In genomic region chr11:67667531-67668332, GRCm38 (mm10) we compare ENCODE assay signal across 8 mouse cellular contexts. TPM values are rescaled to one million over a fixed set of nuclear protein-coding genes. Genes with fewer than 3 reads are reported as not detected.
A peak's percentile ranks its signal among the peaks of the same experiment; 100 is the strongest.
DNase-seq lines count a peak whose midpoint lies in the region; ATAC-seq lines count a peak whose summit lies in the region.
"Had no signal": no experiment of that assay in that cellular context is flagged by ENCODE, and none has a peak within 500 bp of the region (broad histone marks: within the 10 kb centered on the region; RNA-seq: fewer than 3 reads in every experiment).

No protein-coding gene starts in this region.

- no peak for ATAC-seq in inflammation-experienced regulatory T-cells, adult 6 months

- intact Hi-C loops in heart, postnatal 14 days (cut with DNase I): no loop called here
- intact Hi-C loops in left cerebral cortex, postnatal 14 days (cut with DNase I): no loop called here

- DNase-seq in urinary bladder, postnatal 14 days (ENCODE audit: low spot score): peak; percentile 71
- DNase-seq in urinary bladder, adult 2 months (ENCODE audit: low spot score): no peak
- peak; percentile 95 to 100 for DNase-seq in cerebellum, postnatal 36 days
- DNase-seq in heart, postnatal 14 days: peak; percentile 74 to 80
- DNase-seq in left cerebral cortex, postnatal 14 days (ENCODE audit: low spot score in 2 of 2): peak; percentile 84 to 91
- DNase-seq in right cerebral cortex, postnatal 25 days: peak; percentile 83

RNA-seq across cellular contexts. Expression of gene Rcvrn, which starts 27.4 kb away (rescaled TPM):
- 0.06 and 0.18 TPM in 2 replicates for polyA plus RNA-seq in urinary bladder, adult 2 months (2012; rRNA removed)
- total RNA-seq in heart, postnatal 14 days (2021): not detected
- total RNA-seq in left cerebral cortex, postnatal 14 days (2021): 1 to 10 TPM; 1.5 to 1.6 TPM
- polyA plus RNA-seq in inflammation-experienced regulatory T-cells, adult 6 months (2017; shearing (Covaris generic)): not detected
- polyA plus RNA-seq: limb, embryonic 15.5 days had no signal
